Mouse (Mus musculus): ENCODE results near the gene Il5. TPM values are rescaled to one million over a fixed set of nuclear protein-coding genes. Genes with fewer than 3 reads are reported as not detected.

Gene Il5
- polyA plus RNA-seq, 1 experiment: 0.27 TPM

DNA sequence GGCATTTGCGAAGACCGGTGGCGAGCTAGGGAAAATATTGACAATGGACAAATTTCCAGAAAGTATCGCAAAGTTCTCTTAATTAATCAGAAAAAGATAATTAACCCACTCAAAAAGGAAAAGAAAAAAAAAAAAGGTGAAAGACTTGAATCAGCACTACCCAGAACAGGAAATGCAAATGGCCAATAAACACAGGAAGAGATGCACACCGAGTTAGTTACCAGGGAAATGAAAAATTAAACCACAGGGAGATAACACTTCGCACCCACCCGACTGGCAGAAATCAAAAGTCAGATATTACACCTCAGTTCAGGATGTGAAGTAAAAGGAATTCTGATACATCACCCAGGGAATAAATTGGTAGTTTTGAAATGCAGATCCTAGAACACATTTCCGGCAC, 11.7 kb downstream of the Il5 start:
- H3K4me3 ChIP-seq (ENCODE audit: control insufficient read depth, low read depth, low read length): no peak overlapping the region
- H3K4me1 ChIP-seq (ENCODE audit: control insufficient read depth, insufficient read depth, low read length): peaks cover 20% of the 10 kb centered on the region
- TF ChIP-seq POLR2A (IDR thresholded peaks at IDR 0.05; ENCODE audit: control insufficient read depth, low read depth, low read length) (no peak), CTCF (IDR thresholded peaks at IDR 0.05; ENCODE audit: control insufficient read depth, insufficient read depth, insufficient replicate concordance, low read depth, low read length) (no peak)
- no peak overlapping the region for H3K27ac ChIP-seq (ENCODE audit: control insufficient read depth, insufficient read depth, low read depth, low read length)
- H3K36me3 ChIP-seq (ENCODE audit: control insufficient read depth, insufficient read depth, low read length): no peaks in the 10 kb centered on the region
- no peaks in the 10 kb centered on the region for H3K27me3 ChIP-seq (ENCODE audit: control insufficient read depth, insufficient read depth, low read length)

DNA sequence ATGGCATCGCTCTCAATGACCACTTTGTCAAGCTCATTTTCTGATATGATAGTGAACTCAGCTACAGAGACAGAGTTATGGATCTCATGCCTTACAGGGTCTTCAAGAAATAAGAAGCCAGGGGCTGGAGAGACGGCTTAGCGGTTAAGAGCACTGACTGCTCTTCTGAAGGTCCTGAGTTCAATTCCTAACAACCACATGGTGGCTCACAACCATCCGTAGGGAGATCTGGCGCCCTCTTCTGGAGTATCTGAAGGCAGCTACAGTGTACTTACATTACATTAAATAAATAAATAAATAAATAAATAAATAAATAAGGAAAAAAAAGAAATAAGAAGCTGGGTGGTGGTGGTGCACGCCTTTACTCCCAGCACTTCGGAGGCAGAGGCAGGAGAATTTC, 13.2 kb downstream of the Il5 start:
- Histone ChIP-seq H3K36me3 (ENCODE audit: control insufficient read depth, insufficient read depth, low read length) (no peaks in the 10 kb centered on the region), H3K4me3 (ENCODE audit: control insufficient read depth, low read depth, low read length) (no peak overlapping the region), H3K27ac (ENCODE audit: control insufficient read depth, insufficient read depth, low read depth, low read length) (no peak overlapping the region), H3K4me1 (ENCODE audit: control insufficient read depth, insufficient read depth, low read length) (peaks cover 24% of the 10 kb centered on the region), H3K27me3 (ENCODE audit: control insufficient read depth, insufficient read depth, low read length) (no peaks in the 10 kb centered on the region)
- TF ChIP-seq POLR2A (IDR thresholded peaks at IDR 0.05; ENCODE audit: control insufficient read depth, low read depth, low read length): no peak
- no peak for TF ChIP-seq CTCF (IDR thresholded peaks at IDR 0.05; ENCODE audit: control insufficient read depth, insufficient read depth, insufficient replicate concordance, low read depth, low read length)

- Histone ChIP-seq H3K36me3 (ENCODE audit: control insufficient read depth, insufficient read depth, low read length) (no peaks in the 10 kb centered on the region), H3K27me3 (ENCODE audit: control insufficient read depth, insufficient read depth, low read length) (no peaks in the 10 kb centered on the region), H3K4me1 (ENCODE audit: control insufficient read depth, insufficient read depth, low read length) (peaks cover 24% of the 10 kb centered on the region), H3K27ac (ENCODE audit: control insufficient read depth, insufficient read depth, low read depth, low read length) (no peak overlapping the region), H3K4me3 (ENCODE audit: control insufficient read depth, low read depth, low read length) (no peak overlapping the region)
- TF ChIP-seq POLR2A (IDR thresholded peaks at IDR 0.05; ENCODE audit: control insufficient read depth, low read depth, low read length) (no peak), CTCF (IDR thresholded peaks at IDR 0.05; ENCODE audit: control insufficient read depth, insufficient read depth, insufficient replicate concordance, low read depth, low read length) (no peak)
Observed at GRCm38 (mm10) chr11:53734431-53734830, 13.8 kb downstream of the Il5 start.

- TF ChIP-seq CTCF (IDR thresholded peaks at IDR 0.05; ENCODE audit: control insufficient read depth, insufficient read depth, insufficient replicate concordance, low read depth, low read length) (no peak), POLR2A (IDR thresholded peaks at IDR 0.05; ENCODE audit: control insufficient read depth, low read depth, low read length) (no peak)
Observed at GRCm38 (mm10) chr11:53734970-53735681, 14.5 kb downstream of the Il5 start.

DNA sequence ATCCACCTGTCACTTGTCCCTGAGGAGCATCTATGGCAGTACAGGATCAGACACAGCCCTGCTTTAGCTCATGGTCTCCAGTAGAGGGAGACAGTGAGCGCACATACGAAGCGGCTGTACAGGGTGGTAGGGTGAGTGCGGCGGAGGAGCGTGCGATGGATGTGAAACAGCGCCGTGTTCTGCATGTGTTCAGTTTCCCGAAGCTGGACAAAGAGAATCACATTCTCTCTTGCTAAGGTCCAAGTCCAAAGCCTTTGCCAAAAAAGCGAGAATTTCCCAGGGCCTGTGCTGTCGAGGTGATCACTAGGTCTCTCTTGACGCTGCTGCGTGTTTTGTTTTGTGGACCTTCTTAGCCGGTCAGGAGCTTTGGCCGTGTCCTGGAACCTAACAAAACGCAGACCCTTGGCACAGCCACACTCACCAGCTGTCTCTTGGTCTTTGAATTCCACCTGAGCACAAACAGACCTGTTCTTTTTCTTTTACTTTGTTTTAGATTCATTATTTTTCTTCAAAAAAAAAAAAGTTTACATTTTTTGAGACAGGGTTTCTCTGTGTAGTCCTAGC, 15.2 kb downstream of the Il5 start:
- Histone ChIP-seq H3K36me3 (ENCODE audit: control insufficient read depth, insufficient read depth, low read length) (no peaks in the 10 kb centered on the region), H3K27ac (ENCODE audit: control insufficient read depth, insufficient read depth, low read depth, low read length) (no peak overlapping the region), H3K27me3 (ENCODE audit: control insufficient read depth, insufficient read depth, low read length) (no peaks in the 10 kb centered on the region), H3K4me3 (ENCODE audit: control insufficient read depth, low read depth, low read length) (peak overlapping the region; percentile 65), H3K4me1 (ENCODE audit: control insufficient read depth, insufficient read depth, low read length) (peaks cover 24% of the 10 kb centered on the region)
- TF ChIP-seq POLR2A (IDR thresholded peaks at IDR 0.05; ENCODE audit: control insufficient read depth, low read depth, low read length) (no peak), CTCF (IDR thresholded peaks at IDR 0.05; ENCODE audit: control insufficient read depth, insufficient read depth, insufficient replicate concordance, low read depth, low read length) (peak; percentile 100)

More at GRCm38 (mm10) chr11:53734970-53735681, 14.5 kb downstream of the Il5 start:
- Histone ChIP-seq H3K27me3 (ENCODE audit: control insufficient read depth, insufficient read depth, low read length) (no peaks in the 10 kb centered on the region), H3K36me3 (ENCODE audit: control insufficient read depth, insufficient read depth, low read length) (no peaks in the 10 kb centered on the region), H3K4me1 (ENCODE audit: control insufficient read depth, insufficient read depth, low read length) (peaks cover 24% of the 10 kb centered on the region), H3K4me3 (ENCODE audit: control insufficient read depth, low read depth, low read length) (peak overlapping the region; percentile 65), H3K27ac (ENCODE audit: control insufficient read depth, insufficient read depth, low read depth, low read length) (no peak overlapping the region)

DNA sequence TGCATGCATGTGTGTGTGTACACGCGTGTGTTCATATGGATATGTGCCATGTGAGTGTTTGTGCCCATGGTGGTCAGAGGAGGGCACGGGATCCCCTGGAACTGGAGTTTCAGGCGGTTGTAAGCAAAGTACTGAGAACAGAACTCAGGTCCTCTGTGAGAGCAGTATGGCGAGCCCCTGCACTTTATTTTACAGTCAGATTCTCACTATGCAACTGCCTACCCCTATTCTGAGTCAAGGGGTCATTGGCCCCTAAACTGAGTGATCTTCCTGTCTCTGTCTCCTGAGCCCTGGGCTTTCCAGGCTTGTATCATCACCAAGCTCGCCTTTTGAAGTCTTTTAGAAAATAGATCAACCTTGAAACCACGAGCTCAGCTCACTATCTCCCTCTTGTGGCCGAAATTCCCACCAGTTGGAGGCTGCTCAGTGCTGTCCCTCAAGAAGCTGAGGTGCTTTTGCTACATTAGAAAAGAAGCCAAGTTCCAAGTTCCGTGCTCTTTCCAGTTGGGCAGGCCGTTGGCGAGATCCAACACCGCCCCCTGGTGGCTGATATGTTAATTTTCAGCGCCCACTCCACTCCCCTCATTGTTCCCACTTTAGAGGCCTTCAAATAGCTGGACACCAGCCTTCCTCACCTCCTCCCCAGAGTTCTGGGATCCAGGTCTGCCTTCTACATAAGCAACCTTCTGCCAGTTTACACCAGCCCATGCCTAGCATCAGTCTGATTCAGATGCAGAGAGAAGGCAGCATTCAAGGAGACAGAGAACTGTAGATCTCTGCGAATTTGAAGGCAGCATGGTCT, 16.4 kb downstream of the Il5 start:
- peaks cover 24% of the 10 kb centered on the region for H3K4me1 ChIP-seq (ENCODE audit: control insufficient read depth, insufficient read depth, low read length)
- TF ChIP-seq CTCF (IDR thresholded peaks at IDR 0.05; ENCODE audit: control insufficient read depth, insufficient read depth, insufficient replicate concordance, low read depth, low read length): peak; percentile 89
- no peak for TF ChIP-seq POLR2A (IDR thresholded peaks at IDR 0.05; ENCODE audit: control insufficient read depth, low read depth, low read length)

DNA sequence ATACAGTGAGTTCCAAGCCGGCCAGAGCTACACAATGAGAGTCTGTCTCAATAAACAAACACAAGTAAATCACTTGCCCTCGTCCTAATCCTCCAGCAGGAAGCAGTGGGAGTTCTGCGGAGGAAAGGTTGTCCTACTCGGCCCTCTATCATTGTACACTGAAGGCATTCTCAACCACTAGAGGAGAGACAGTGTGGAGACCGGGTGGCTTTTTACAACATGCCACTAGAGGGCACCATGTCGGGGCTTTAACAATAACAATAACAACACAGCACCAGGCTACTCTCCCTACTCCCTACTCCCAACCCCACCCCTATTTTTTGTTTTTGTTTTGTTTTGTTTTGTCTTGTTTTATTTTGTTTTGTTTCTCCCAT, 17.0 kb downstream of the Il5 start:
- peaks cover 24% of the 10 kb centered on the region for H3K4me1 ChIP-seq (ENCODE audit: control insufficient read depth, insufficient read depth, low read length)

More for the DNA sequence above, 16.4 kb downstream of the Il5 start:
- Histone ChIP-seq H3K4me3 (ENCODE audit: control insufficient read depth, low read depth, low read length) (no peak overlapping the region), H3K27me3 (ENCODE audit: control insufficient read depth, insufficient read depth, low read length) (no peaks in the 10 kb centered on the region), H3K27ac (ENCODE audit: control insufficient read depth, insufficient read depth, low read depth, low read length) (peak overlapping the region; percentile 44), H3K36me3 (ENCODE audit: control insufficient read depth, insufficient read depth, low read length) (no peaks in the 10 kb centered on the region)

More for the DNA sequence above, 17.0 kb downstream of the Il5 start:
- H3K27me3 ChIP-seq (ENCODE audit: control insufficient read depth, insufficient read depth, low read length): no peaks in the 10 kb centered on the region
- TF ChIP-seq CTCF (IDR thresholded peaks at IDR 0.05; ENCODE audit: control insufficient read depth, insufficient read depth, insufficient replicate concordance, low read depth, low read length) (no peak), POLR2A (IDR thresholded peaks at IDR 0.05; ENCODE audit: control insufficient read depth, low read depth, low read length) (no peak)
- H3K4me3 ChIP-seq (ENCODE audit: control insufficient read depth, low read depth, low read length): no peak overlapping the region
- peak overlapping the region; percentile 44 for H3K27ac ChIP-seq (ENCODE audit: control insufficient read depth, insufficient read depth, low read depth, low read length)
- no peaks in the 10 kb centered on the region for H3K36me3 ChIP-seq (ENCODE audit: control insufficient read depth, insufficient read depth, low read length)

Data from testis, adult 2 months (tissue).